Mouse (Mus musculus): ENCODE results near the gene Nkx2-4. TPM values are rescaled to one million over a fixed set of nuclear protein-coding genes. Genes with fewer than 3 reads are reported as not detected.

The Nkx2-4 gene
- 0.77 and 1.7 TPM in 2 replicates for polyA plus RNA-seq (2015; fragmentation: Nextera tagmentation; extraction: Ambion mirVana)

- Histone ChIP-seq H3K4me2 (replicated peaks) (peak within 1 kb of the TSS; percentile 50), H3K27me3 (peaks cover 81% of the 10 kb centered on the region), H3K27ac (peak within 1 kb of the TSS; percentile 70), H3K4me3 (replicated peaks) (peak within 1 kb of the TSS; percentile 40), H3K4me1 (replicated peaks) (peaks cover 16% of the 10 kb centered on the region), H3K9ac (replicated peaks) (peak within 1 kb of the TSS; percentile 62), H3K36me3 (no peaks in the 10 kb centered on the region), H3K9me3 (no peaks in the 10 kb centered on the region)
- peak; percentile 49 for ATAC-seq
- WGBS, result under 1% methylated on average over 79 of the region's 82 CpGs
Measured at GRCm38 (mm10) chr2:147085072-147085870, at the start of gene Nkx2-4. Nkx2-4 (minus strand) TSS chr2:147085445.

- Histone ChIP-seq H3K36me3 (no peaks in the 10 kb centered on the region), H3K9ac (replicated peaks) (no peak overlapping the region), H3K27ac (no peak overlapping the region), H3K4me1 (replicated peaks) (no peaks in the 10 kb centered on the region), H3K9me3 (no peaks in the 10 kb centered on the region), H3K27me3 (no peaks in the 10 kb centered on the region), H3K4me2 (replicated peaks) (no peak overlapping the region), H3K4me3 (replicated peaks) (no peak overlapping the region)
- ATAC-seq, result no peak
- WGBS, result 83% methylated on average over 6 of the region's 6 CpGs
Measured at GRCm38 (mm10) chr2:147127366-147127765, 42.1 kb upstream of the Nkx2-4 start.

- Histone ChIP-seq H3K4me3 (replicated peaks) (no peak overlapping the region), H3K27ac (no peak overlapping the region), H3K4me1 (replicated peaks) (no peaks in the 10 kb centered on the region), H3K36me3 (no peaks in the 10 kb centered on the region), H3K9me3 (no peaks in the 10 kb centered on the region), H3K4me2 (replicated peaks) (no peak overlapping the region), H3K9ac (replicated peaks) (no peak overlapping the region), H3K27me3 (no peaks in the 10 kb centered on the region)
- WGBS, result 89% methylated on average over 1 of the region's 1 CpGs
- no peak for ATAC-seq
Measured at GRCm38 (mm10) chr2:147119736-147120135, 34.5 kb upstream of the Nkx2-4 start.

- no peak for ATAC-seq
- no peak overlapping the region for H3K27ac ChIP-seq
- peaks cover 73% of the 10 kb centered on the region for H3K27me3 ChIP-seq
- H3K4me1 ChIP-seq (replicated peaks), result peaks cover 16% of the 10 kb centered on the region
- no peak overlapping the region for H3K4me2 ChIP-seq (replicated peaks)
- no peaks in the 10 kb centered on the region for H3K36me3 ChIP-seq
- no peaks in the 10 kb centered on the region for H3K9me3 ChIP-seq
- WGBS, result 11% methylated on average over 5 of the region's 5 CpGs
- no peak overlapping the region for H3K9ac ChIP-seq (replicated peaks)
- H3K4me3 ChIP-seq (replicated peaks), result no peak overlapping the region
Measured at GRCm38 (mm10) chr2:147086441-147086840, 1.2 kb upstream of the Nkx2-4 start.

GRCm38 (mm10) chr2:147085937-147086336 is 692 bp upstream of the Nkx2-4 start:
- ATAC-seq, result no peak
- no peak overlapping the region for H3K9ac ChIP-seq (replicated peaks)
- WGBS, result 4% methylated on average over 6 of the region's 6 CpGs
- no peak overlapping the region for H3K27ac ChIP-seq
- peaks cover 78% of the 10 kb centered on the region for H3K27me3 ChIP-seq
- no peaks in the 10 kb centered on the region for H3K36me3 ChIP-seq
- H3K9me3 ChIP-seq, result no peaks in the 10 kb centered on the region
- H3K4me3 ChIP-seq (replicated peaks), result peak overlapping the region; percentile 40; the same call in 1 of the 2 replicates
- no peak overlapping the region for H3K4me2 ChIP-seq (replicated peaks)
- H3K4me1 ChIP-seq (replicated peaks), result peaks cover 16% of the 10 kb centered on the region

GRCm38 (mm10) chr2:147084366-147085071 is 726 bp downstream of the Nkx2-4 start:
- H3K9ac ChIP-seq (replicated peaks), result peak overlapping the region; percentile 62
- peak; percentile 77 for ATAC-seq
- WGBS, result under 1% methylated on average over 96 of the region's 106 CpGs

GRCm38 (mm10) chr2:147083471-147084365 is 1.5 kb downstream of the Nkx2-4 start:
- peak overlapping the region; percentile 62 for H3K9ac ChIP-seq (replicated peaks)
- under 1% methylated on average over 72 of the region's 72 CpGs for WGBS

More at GRCm38 (mm10) chr2:147084366-147085071, 726 bp downstream of the Nkx2-4 start:
- H3K4me2 ChIP-seq (replicated peaks), result peak overlapping the region; percentile 50
- no peaks in the 10 kb centered on the region for H3K9me3 ChIP-seq
- peak overlapping the region; percentile 70 for H3K27ac ChIP-seq
- H3K27me3 ChIP-seq, result peaks cover 83% of the 10 kb centered on the region
- H3K4me3 ChIP-seq (replicated peaks), result peak overlapping the region; percentile 40
- peaks cover 16% of the 10 kb centered on the region for H3K4me1 ChIP-seq (replicated peaks)
- H3K36me3 ChIP-seq, result no peaks in the 10 kb centered on the region

GRCm38 (mm10) chr2:147082391-147082790 is 2.9 kb downstream of the Nkx2-4 start:
- no peaks in the 10 kb centered on the region for H3K36me3 ChIP-seq
- WGBS, result 57% methylated on average over 4 of the region's 4 CpGs
- H3K9me3 ChIP-seq, result no peaks in the 10 kb centered on the region
- no peak overlapping the region for H3K9ac ChIP-seq (replicated peaks)
- no peak for ATAC-seq
- H3K4me3 ChIP-seq (replicated peaks), result no peak overlapping the region
- H3K27ac ChIP-seq, result no peak overlapping the region
- H3K4me2 ChIP-seq (replicated peaks), result no peak overlapping the region
- peaks cover 82% of the 10 kb centered on the region for H3K27me3 ChIP-seq
- H3K4me1 ChIP-seq (replicated peaks), result peaks cover 16% of the 10 kb centered on the region

More at GRCm38 (mm10) chr2:147083471-147084365, 1.5 kb downstream of the Nkx2-4 start:
- no peaks in the 10 kb centered on the region for H3K9me3 ChIP-seq
- ATAC-seq, result peak; percentile 50
- H3K27ac ChIP-seq, result peak overlapping the region; percentile 70
- H3K36me3 ChIP-seq, result no peaks in the 10 kb centered on the region
- H3K4me3 ChIP-seq (replicated peaks), result peak overlapping the region; percentile 40
- peaks cover 16% of the 10 kb centered on the region for H3K4me1 ChIP-seq (replicated peaks)
- peaks cover 91% of the 10 kb centered on the region for H3K27me3 ChIP-seq
- H3K4me2 ChIP-seq (replicated peaks), result peak overlapping the region; percentile 50

- Histone ChIP-seq H3K27ac (no peak overlapping the region), H3K4me3 (replicated peaks) (no peak overlapping the region), H3K9ac (replicated peaks) (no peak overlapping the region), H3K36me3 (peaks cover 25% of the 10 kb centered on the region), H3K4me1 (replicated peaks) (no peaks in the 10 kb centered on the region), H3K9me3 (no peaks in the 10 kb centered on the region), H3K4me2 (replicated peaks) (no peak overlapping the region), H3K27me3 (peaks cover 7% of the 10 kb centered on the region)
- 87% methylated on average over 4 of the region's 4 CpGs for WGBS
- ATAC-seq, result no peak
Measured at GRCm38 (mm10) chr2:147074399-147074798, 10.8 kb downstream of the Nkx2-4 start.

- no peaks in the 10 kb centered on the region; the same call in 1 of the 2 replicates for H3K4me1 ChIP-seq (replicated peaks)
- no peak overlapping the region for H3K27ac ChIP-seq
- no peak overlapping the region for H3K4me2 ChIP-seq (replicated peaks)
- ATAC-seq, result no peak
- peaks cover 29% of the 10 kb centered on the region for H3K36me3 ChIP-seq
- H3K9me3 ChIP-seq, result no peaks in the 10 kb centered on the region
- no peak overlapping the region for H3K9ac ChIP-seq (replicated peaks)
- no peak overlapping the region for H3K4me3 ChIP-seq (replicated peaks)
- H3K27me3 ChIP-seq, result peaks cover 3% of the 10 kb centered on the region
- 68% methylated on average over 2 of the region's 2 CpGs for WGBS
Measured at GRCm38 (mm10) chr2:147073962-147074361, 11.3 kb downstream of the Nkx2-4 start.

- Histone ChIP-seq H3K27ac (no peak overlapping the region), H3K9ac (replicated peaks) (no peak overlapping the region), H3K4me3 (replicated peaks) (no peak overlapping the region), H3K4me1 (replicated peaks) (no peaks in the 10 kb centered on the region; the same call in 1 of the 2 replicates), H3K9me3 (no peaks in the 10 kb centered on the region), H3K36me3 (peaks cover 27% of the 10 kb centered on the region), H3K4me2 (replicated peaks) (no peak overlapping the region), H3K27me3 (no peaks in the 10 kb centered on the region)
- WGBS, result 85% methylated on average over 1 of the region's 1 CpGs
- no peak for ATAC-seq
Measured at GRCm38 (mm10) chr2:147070305-147070704, 14.9 kb downstream of the Nkx2-4 start.

All from midbrain, embryonic 13.5 days (tissue).